Mouse (Mus musculus) kidney, postnatal 0 days (tissue): ENCODE data around the gene Ccdc157. TPM values are rescaled to one million over a fixed set of nuclear protein-coding genes. Genes with fewer than 3 reads are reported as not detected.

Experiments
- ATAC-seq: fragments of 200-750 bp; cut with Nextera tagmentation; replicated peaks from 2 replicates; pipeline ENCODE4 v1.8.0; 2017; ENCODE audit warnings: low read depth, moderate number of reproducible peaks, moderate TSS enrichment, moderate library complexity; ENCODE audit not compliant: low FRiP score
- DNase-seq: peaks from one replicate; pipeline ENCODE4 v3.0.0-alpha.2; 2016; ENCODE audit warnings: low spot score
- H3K27ac ChIP-seq: fragments of 300-500 bp; sonication (generic); 2 replicates; pipeline ENCODE4 v1.5.1; 2014; ENCODE audit warnings: mild to moderate bottlenecking
- H3K27me3 ChIP-seq: fragments of 300-500 bp; sonication (generic); 2 replicates; pipeline ENCODE4 v1.6.1; 2014; ENCODE audit warnings: low read length, mixed read lengths; ENCODE audit not compliant: insufficient read depth
- H3K36me3 ChIP-seq: fragments of 300-500 bp; sonication (generic); 2 replicates; pipeline ENCODE4 v1.6.1; 2014; ENCODE audit warnings: low read length, mixed read lengths; ENCODE audit not compliant: insufficient read depth
- H3K4me1 ChIP-seq: fragments of 300-500 bp; sonication (generic); replicated peaks from 2 replicates; pipeline ENCODE4 v1.6.1; 2014; ENCODE audit warnings: antibody characterized with exemption, low read length, mixed read lengths; ENCODE audit not compliant: insufficient read depth
- H3K4me2 ChIP-seq: fragments of 300-500 bp; sonication (generic); 2 replicates; pipeline ENCODE4 v1.6.1; 2014; ENCODE audit warnings: mild to moderate bottlenecking, low read length, moderate library complexity, mixed read lengths
- H3K4me3 ChIP-seq: fragments of 300-500 bp; sonication (generic); replicated peaks from 2 replicates; pipeline ENCODE4 v1.5.1; 2014; ENCODE audit warnings: low read depth, low read length
- H3K9ac ChIP-seq: fragments of 300-500 bp; sonication (generic); 2 replicates; pipeline ENCODE4 v1.6.1; 2014; ENCODE audit warnings: low read depth, low read length
- H3K9me3 ChIP-seq: fragments of 300-500 bp; sonication (generic); replicated peaks from 2 replicates; pipeline ENCODE4 v1.6.1; 2016; ENCODE audit warnings: low read length, inconsistent platforms, mixed read lengths
- CTCF ChIP-seq: IDR thresholded peaks from 2 replicates; pipeline ENCODE4 v1.5.1; 2016; ENCODE audit warnings: antibody characterized with exemption, low read depth, mild to moderate bottlenecking, moderate library complexity
- WGBS: fragments of 180-500 bp; shearing (Covaris S2); extraction: QIAGEN DNeasy Blood & Tissue Kit; methylation state at CpG from one replicate; pipeline ENCODE4 v1.1.7; 2014; 5-methylcytosine and 5-hydroxymethylcytosine counted together
- polyA plus RNA-seq: library from polyadenylated mRNA; unstranded; fragments of >200 nt; fragmentation: Nextera tagmentation; extraction: Ambion mirVana; gene quantifications from 2 replicates; pipeline ENCODE4 v1.2.1, GENCODE M21; 2015

The Ccdc157 gene
- polyA plus RNA-seq, 1 experiment from 2014 or later = 5.9 TPM

- ATAC-seq = no peak
- Histone ChIP-seq H3K27ac (no peak overlapping the region), H3K4me1 (no peaks in the 10 kb centered on the region), H3K27me3 (no peaks in the 10 kb centered on the region), H3K4me2 (no peak overlapping the region), H3K9me3 (no peaks in the 10 kb centered on the region), H3K36me3 (no peaks in the 10 kb centered on the region), H3K4me3 (no peak overlapping the region), H3K9ac (no peak overlapping the region)
- 84% methylated on average over 14 of the region's 14 CpGs for WGBS
- no peak for TF ChIP-seq CTCF
- no peak for DNase-seq
Observed at GRCm38 (mm10) chr11:4103522-4103921, 56.6 kb downstream of the Ccdc157 start.

- TF ChIP-seq CTCF = no peak
- Histone ChIP-seq H3K9me3 (no peaks in the 10 kb centered on the region), H3K4me2 (no peak overlapping the region), H3K4me1 (0 out of 2 replicates have a peak, but pooled peaks cover 6% of the 10 kb centered on the region), H3K9ac (no peak overlapping the region), H3K36me3 (no peaks in the 10 kb centered on the region), H3K27me3 (no peaks in the 10 kb centered on the region), H3K4me3 (no peak overlapping the region), H3K27ac (no peak overlapping the region)
- ATAC-seq = no peak
- no peak for DNase-seq
- 86% methylated on average over 5 of the region's 5 CpGs for WGBS
Observed at GRCm38 (mm10) chr11:4101851-4102250, 58.2 kb downstream of the Ccdc157 start.

- Histone ChIP-seq H3K27me3 (no peaks in the 10 kb centered on the region), H3K9me3 (no peaks in the 10 kb centered on the region), H3K36me3 (no peaks in the 10 kb centered on the region), H3K4me3 (no peak overlapping the region), H3K9ac (no peak overlapping the region), H3K4me2 (no peak overlapping the region), H3K27ac (no peak overlapping the region), H3K4me1 (peaks cover 13% of the 10 kb centered on the region; the same call in 1 of the 2 replicates)
- 71% methylated on average over 3 of the region's 3 CpGs for whole genome bisulfite sequencing
- no peak for ATAC-seq
- no peak for TF ChIP-seq CTCF
- DNase-seq = no peak
Observed at GRCm38 (mm10) chr11:4099447-4099846, 60.6 kb downstream of the Ccdc157 start.

GRCm38 (mm10) chr11:4098816-4099215, 61.3 kb downstream of the Ccdc157 start:
- H3K27me3 ChIP-seq = no peaks in the 10 kb centered on the region
- H3K36me3 ChIP-seq = no peaks in the 10 kb centered on the region
- H3K4me2 ChIP-seq = no peak overlapping the region
- WGBS = 75% methylated on average over 7 of the region's 7 CpGs
- TF ChIP-seq CTCF = no peak
- no peak overlapping the region for H3K4me3 ChIP-seq
- no peak overlapping the region for H3K27ac ChIP-seq
- DNase-seq = no peak
- no peak for ATAC-seq
- H3K9ac ChIP-seq = no peak overlapping the region
- H3K9me3 ChIP-seq = no peaks in the 10 kb centered on the region
- peaks cover 13% of the 10 kb centered on the region; the same call in 1 of the 2 replicates for H3K4me1 ChIP-seq

GRCm38 (mm10) chr11:4098120-4098519, 62.0 kb downstream of the Ccdc157 start:
- DNase-seq (no peak), ATAC-seq (no peak)
- 67% methylated on average over 8 of the region's 8 CpGs for WGBS
- no peak overlapping the region for H3K4me3 ChIP-seq
- no peaks in the 10 kb centered on the region for H3K27me3 ChIP-seq
- no peaks in the 10 kb centered on the region for H3K36me3 ChIP-seq
- H3K4me1 ChIP-seq = peaks cover 13% of the 10 kb centered on the region; the same call in 1 of the 2 replicates
- no peaks in the 10 kb centered on the region for H3K9me3 ChIP-seq
- H3K4me2 ChIP-seq = no peak overlapping the region
- H3K9ac ChIP-seq = no peak overlapping the region
- TF ChIP-seq CTCF = peak; percentile 37; the same call in 1 of the 2 replicates
- H3K27ac ChIP-seq = no peak overlapping the region

GRCm38 (mm10) chr11:4097091-4097621, 62.9 kb downstream of the Ccdc157 start:
- Histone ChIP-seq H3K36me3 (no peaks in the 10 kb centered on the region), H3K27me3 (no peaks in the 10 kb centered on the region), H3K4me2 (peak overlapping the region; percentile 80), H3K4me3 (peak overlapping the region; percentile 36), H3K27ac (peak overlapping the region; percentile 87), H3K4me1 (peaks cover 13% of the 10 kb centered on the region; the same call in 1 of the 2 replicates), H3K9ac (peak overlapping the region; percentile 65), H3K9me3 (no peaks in the 10 kb centered on the region)
- DNase-seq (no peak), ATAC-seq (peak; percentile 14; the same call in 1 of the 2 replicates)
- no peak for TF ChIP-seq CTCF
- 32% methylated on average over 10 of the region's 10 CpGs for WGBS
